Mouse (Mus musculus) neutrophil, adult 83 days (primary cell): ENCODE data around the gene Endou. TPM values are rescaled to one million over a fixed set of nuclear protein-coding genes. Genes with fewer than 3 reads are reported as not detected.

Experiments
- total RNA-seq, 2 experiments: library from RNA; stranded (reverse); gene quantifications; one replicate each; pipeline ENCODE4 v1.2.4; 2023

Gene Endou
- not detected for total RNA-seq

GRCm38 (mm10) chr15:97731111-97731510 is at the start of gene Endou:
TSS of gene Endou (minus strand) at chr15:97731339.

GRCm38 (mm10) chr15:97778311-97779098 is 47.4 kb upstream of the Endou start, which contains the start of gene Slc48a1:
TSS of gene Slc48a1 (plus strand) at chr15:97778520.

GRCm38 (mm10) chr15:97767280-97768186 is 36.4 kb upstream of the Endou start, which contains the start of gene Rapgef3:
TSS of gene Rapgef3 (minus strand) at chr15:97767972.

GRCm38 (mm10) chr15:97705211-97706050 is 25.7 kb downstream of the Endou start, which contains the start of gene Rpap3:
TSS of gene Rpap3 (minus strand) at chr15:97705825.

Other genes starting within 250 kb of the Endou start
- 1 to 10 TPM; 6.2 TPM for gene Rpap3, start 25.5 kb downstream of the Endou start, total RNA-seq
- gene Rapgef3, start 36.6 kb upstream of the Endou start, total RNA-seq: 1 to 10 TPM; 5.7 to 8.6 TPM
- 10 to 100 TPM; 40.2 to 40.9 TPM for gene Slc48a1, start 47.2 kb upstream of the Endou start, total RNA-seq
- gene Hdac7, start 113.2 kb upstream of the Endou start, total RNA-seq: 10 to 100 TPM; 18.4 to 19.1 TPM
- 1 to 10 TPM in 1 of 2 experiments, under 1 TPM in 1; 0.71 to 1.6 TPM for gene Vdr, start 179.3 kb upstream of the Endou start, total RNA-seq
- gene Tmem106c, start 232.9 kb upstream of the Endou start, total RNA-seq: 10 to 100 TPM; 11.8 to 13.1 TPM